Mouse (Mus musculus) CH12.LX (cell line): ENCODE data around the gene Mrps35. TPM values are rescaled to one million over a fixed set of nuclear protein-coding genes. Genes with fewer than 3 reads are reported as not detected.

Source experiments
- DNase-seq: peaks from one replicate; pipeline ENCODE4 v3.0.0-alpha.2; 2013; ENCODE audit errors: extremely low read depth
- H3K27ac ChIP-seq: 2 replicates; pipeline ENCODE4 v1.5.1; 2012; ENCODE audit warnings: low read depth, mild to moderate bottlenecking, control low read depth, moderate library complexity; ENCODE audit not compliant: insufficient read depth
- H3K27me3 ChIP-seq: replicated peaks from 2 replicates; pipeline ENCODE3; 2012; ENCODE audit warnings: inconsistent platforms
- H3K36me3 ChIP-seq, 2 experiments: replicated peaks in 1 of 2; 2 replicates each; pipeline versions ENCODE3 to v1.6.1; 2012; ENCODE audit warnings: inconsistent platforms in 1 of 2, low read length in 1 of 2, mild to moderate bottlenecking in 1 of 2, mixed read lengths in 1 of 2, moderate library complexity in 1 of 2; ENCODE audit not compliant: control insufficient read depth in 1 of 2, insufficient read depth in 1 of 2
- H3K4me1 ChIP-seq, 2 experiments: 2 replicates each; pipeline ENCODE4 v1.6.1; 2012; ENCODE audit warnings: inconsistent platforms in 1 of 2, moderate library complexity in 1 of 2; ENCODE audit not compliant: insufficient read depth in 2 of 2, control insufficient read depth in 1 of 2
- H3K4me2 ChIP-seq: 2 replicates; pipeline ENCODE4 v1.6.1; 2012; ENCODE audit warnings: low read depth, mild to moderate bottlenecking, control low read depth; ENCODE audit not compliant: poor library complexity, insufficient read depth, severe bottlenecking
- H3K4me3 ChIP-seq, 3 experiments: fragments of 150-350 bp in 1 of 3; sonication (generic) in 1 of 3; replicated peaks in 1 of 3; 2 replicates each; pipeline versions ENCODE3 to v1.5.1; 2011 to 2012; ENCODE audit warnings: low read depth in 2 of 3, low read length in 2 of 3, mild to moderate bottlenecking in 2 of 3, moderate library complexity in 2 of 3, control low read depth in 1 of 3, improper control_type of control experiment in 1 of 3, inconsistent platforms in 1 of 3, mixed read lengths in 1 of 3; ENCODE audit not compliant: poor library complexity in 1 of 3
- H3K79me2 ChIP-seq: replicated peaks from 2 replicates; pipeline ENCODE4 v1.6.1; 2012; ENCODE audit warnings: mild to moderate bottlenecking, moderate library complexity; ENCODE audit not compliant: control insufficient read depth, poor library complexity, insufficient read depth, severe bottlenecking; ENCODE audit errors: extremely low read depth
- H3K9ac ChIP-seq: 2 replicates; pipeline ENCODE4 v1.6.1; 2012; ENCODE audit warnings: low read depth, mild to moderate bottlenecking, control low read depth, moderate library complexity; ENCODE audit not compliant: insufficient read depth
- H3K9me3 ChIP-seq: replicated peaks from 2 replicates; pipeline ENCODE3; 2012; ENCODE audit warnings: low read length, inconsistent platforms, mixed read lengths
- CHD1 ChIP-seq: IDR thresholded peaks from 2 replicates; pipeline ENCODE4 v1.6.1; 2012; ENCODE audit warnings: low read depth, low read length, improper control_type of control experiment, inconsistent platforms
- HCFC1 ChIP-seq: IDR thresholded peaks from 2 replicates; pipeline ENCODE4 v1.6.1; 2012; ENCODE audit warnings: low read depth, mild to moderate bottlenecking, inconsistent platforms, low read length, improper control_type of control experiment
- IRF4 ChIP-seq: IDR thresholded peaks from 2 replicates; pipeline ENCODE4 v1.6.1; 2014; ENCODE audit warnings: low read depth, mild to moderate bottlenecking, inconsistent platforms, low read length, improper control_type of control experiment
- JUN ChIP-seq: IDR thresholded peaks from 2 replicates; pipeline ENCODE4 v1.6.1; 2011; ENCODE audit warnings: low read depth, mild to moderate bottlenecking, low read length, improper control_type of control experiment, moderate library complexity; ENCODE audit not compliant: insufficient read depth
- KAT2A ChIP-seq: IDR thresholded peaks from 2 replicates; pipeline ENCODE4 v1.6.1; 2012; ENCODE audit warnings: low read length, improper control_type of control experiment, inconsistent platforms; ENCODE audit not compliant: insufficient replicate concordance
- MAZ ChIP-seq: IDR thresholded peaks from 2 replicates; pipeline ENCODE4 v1.6.1; 2012; ENCODE audit warnings: low read depth, mild to moderate bottlenecking, inconsistent platforms, low read length, improper control_type of control experiment, moderate library complexity
- MXI1 ChIP-seq: IDR thresholded peaks from 2 replicates; pipeline ENCODE4 v1.6.1; 2011; ENCODE audit warnings: mild to moderate bottlenecking, low read depth, low read length, improper control_type of control experiment
- MYC ChIP-seq: IDR thresholded peaks from 2 replicates; pipeline ENCODE4 v1.6.1; 2011; ENCODE audit warnings: low read depth, mild to moderate bottlenecking, improper control_type of control experiment, low read length
- NELFE ChIP-seq: IDR thresholded peaks from 2 replicates; pipeline ENCODE4 v1.6.1; 2011; ENCODE audit warnings: low read depth, low read length, improper control_type of control experiment
- PAX5 ChIP-seq: IDR thresholded peaks from 2 replicates; pipeline ENCODE4 v1.6.1; 2012; ENCODE audit warnings: low read length, inconsistent platforms, mixed read lengths
- POLR2AphosphoS2 ChIP-seq: IDR thresholded peaks from 2 replicates; pipeline ENCODE4 v1.6.1; 2011; ENCODE audit warnings: low read depth, low read length, improper control_type of control experiment
- RAD21 ChIP-seq: IDR thresholded peaks from 2 replicates; pipeline ENCODE4 v1.6.1; 2011; ENCODE audit warnings: low read depth, mild to moderate bottlenecking, low read length, improper control_type of control experiment, moderate library complexity
- RCOR1 ChIP-seq: conservative IDR thresholded peaks from 2 replicates; pipeline ENCODE4 v1.6.1; 2012; ENCODE audit warnings: low read depth, mild to moderate bottlenecking, inconsistent platforms, low read length, improper control_type of control experiment
- SIN3A ChIP-seq: IDR thresholded peaks from 2 replicates; pipeline ENCODE4 v1.6.1; 2012; ENCODE audit warnings: low read length, improper control_type of control experiment, inconsistent platforms
- SMC3 ChIP-seq: IDR thresholded peaks from 2 replicates; pipeline ENCODE4 v1.6.1; 2011; ENCODE audit warnings: low read depth, low read length, improper control_type of control experiment
- TBP ChIP-seq: conservative IDR thresholded peaks from 2 replicates; pipeline ENCODE4 v1.6.1; 2011; ENCODE audit warnings: low read depth, low read length, improper control_type of control experiment
- UBTF ChIP-seq: IDR thresholded peaks from 2 replicates; pipeline ENCODE4 v1.6.1; 2012; ENCODE audit warnings: low read depth, mild to moderate bottlenecking, inconsistent platforms, low read length, improper control_type of control experiment, moderate library complexity
- ZC3H11A ChIP-seq: IDR thresholded peaks from 2 replicates; pipeline ENCODE4 v1.6.1; 2012; ENCODE audit warnings: low read depth, mild to moderate bottlenecking, inconsistent platforms, low read length, improper control_type of control experiment
- ZKSCAN1 ChIP-seq: IDR thresholded peaks from 2 replicates; pipeline ENCODE4 v1.6.1; 2012; ENCODE audit warnings: low read depth, inconsistent platforms, low read length, improper control_type of control experiment, borderline replicate concordance
- ZNF384 ChIP-seq: IDR thresholded peaks from 2 replicates; pipeline ENCODE4 v1.6.1; 2012; ENCODE audit warnings: low read depth, low read length, improper control_type of control experiment, inconsistent platforms
- dilution Hi-C: fragments of 300-500 bp; cut with MboI; formaldehyde crosslinking; loops from 2 replicates; pipeline ENCODE4 v1.14.3; 2020; ENCODE audit warnings: low sequenced_read_pairs; ENCODE audit not compliant: extremely low pct_unique_long_range_greater_than_20kb, extremely low pct_ligation_motif_present
- in situ Hi-C: fragments of 300-500 bp; cut with MboI; formaldehyde crosslinking; loops from 3 replicates; pipeline ENCODE4 v1.14.3; 2019; ENCODE audit warnings: low sequenced_read_pairs, low pct_ligation_motif_present, low pct_unique_long_range_greater_than_20kb, mixed read lengths
- polyA plus RNA-seq: library from polyadenylated mRNA; unstranded; fragments of >175 nt; gene quantifications from 2 replicates; pipeline ENCODE4 v1.2.1, GENCODE M21; 2012; ENCODE audit warnings: low read depth; ENCODE audit not compliant: insufficient read length
- total RNA-seq, 2 experiments: library from RNA; depleted of rRNA; stranded (reverse); fragments of 300-350 nt in 1 of 2; fragments of >200 nt in 1 of 2; gene quantifications; 2 replicates each; pipeline ENCODE4 v1.2.3; 2012 to 2014

Gene Mrps35
- total and polyA plus RNA-seq, 3 experiments = 36.6 to 141 (median 84.2) TPM

DNA sequence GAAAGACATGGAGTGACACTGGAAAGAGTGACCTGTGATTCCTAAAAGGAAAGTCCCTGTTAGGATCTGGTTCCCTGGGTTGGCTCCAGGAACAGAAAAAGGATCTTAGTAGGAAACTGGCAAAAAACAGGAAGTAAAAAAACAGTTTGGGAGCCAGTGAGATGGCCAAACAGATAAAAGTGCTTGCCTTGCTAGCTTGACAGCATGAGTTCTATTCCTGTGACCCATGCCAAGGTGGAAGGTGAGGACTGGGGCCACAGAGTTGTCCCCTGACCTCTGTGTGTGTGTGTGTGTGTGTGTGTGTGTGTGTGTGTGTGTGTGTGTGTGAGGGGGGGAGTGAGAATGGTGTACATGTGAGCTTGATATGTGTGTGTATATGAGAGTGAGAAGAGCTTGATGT is 19.0 kb upstream of the Mrps35 start:
- dilution Hi-C loops = no loop called here
- Histone ChIP-seq H3K9ac (no peak overlapping the region), H3K79me2 (no peaks in the 10 kb centered on the region), H3K4me3 (no peak overlapping the region), H3K36me3 (peaks cover 49 to 78% of the 10 kb centered on the region in 2 experiments)
- TF ChIP-seq IRF4 (no peak), MXI1 (no peak), ZNF384 (no peak), CHD1 (no peak), UBTF (no peak), ZKSCAN1 (no peak), PAX5 (no peak), MYC (no peak), HCFC1 (no peak), RCOR1 (no peak), NELFE (no peak), ZC3H11A (no peak), MAZ (no peak), TBP (no peak)
- TF ChIP-seq, all 38 proteins: peak for 0
- Histone ChIP-seq H3K27ac (no peak overlapping the region), H3K4me2 (no peak overlapping the region), H3K4me1 (peaks cover 0 to 3% of the 10 kb centered on the region in 2 experiments; a peak in 1 of 4 replicates), H3K27me3 (no peaks in the 10 kb centered on the region), H3K9me3 (no peaks in the 10 kb centered on the region)
- in situ Hi-C loops = no loop called here
- no peak for DNase-seq

DNA sequence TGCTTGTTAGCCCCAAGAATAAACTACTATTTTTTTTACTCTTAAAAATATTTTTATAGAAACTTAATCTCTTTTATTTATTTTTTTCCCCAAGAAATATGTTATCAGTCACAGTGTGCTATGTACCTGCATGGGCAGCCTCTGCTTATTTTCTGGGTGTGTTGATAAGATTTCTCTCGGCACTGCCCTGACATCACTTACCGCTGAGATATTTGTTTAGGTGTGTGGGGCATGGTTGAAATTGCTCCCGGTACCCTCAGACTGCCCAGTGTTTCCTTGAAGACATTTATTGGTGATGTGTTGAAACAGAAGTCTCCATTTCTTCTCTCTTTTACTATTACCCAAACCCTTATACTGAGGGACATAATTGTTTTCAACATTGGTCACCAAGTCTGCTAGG is 17.8 kb upstream of the Mrps35 start:
- DNase-seq = no peak
- Histone ChIP-seq H3K4me1 (peaks cover 0 to 3% of the 10 kb centered on the region in 2 experiments; a peak in 1 of 4 replicates), H3K9me3 (no peaks in the 10 kb centered on the region), H3K79me2 (no peaks in the 10 kb centered on the region), H3K4me3 (no peak overlapping the region), H3K27me3 (no peaks in the 10 kb centered on the region), H3K36me3 (peaks cover 48 to 80% of the 10 kb centered on the region in 2 experiments), H3K27ac (no peak overlapping the region), H3K4me2 (no peak overlapping the region), H3K9ac (no peak overlapping the region)
- in situ Hi-C loops = no loop called here
- dilution Hi-C loops = no loop called here
- TF ChIP-seq TBP (no peak), MXI1 (no peak), PAX5 (no peak), POLR2AphosphoS2 (no peak), RAD21 (no peak), SIN3A (no peak), CHD1 (no peak), KAT2A (no peak), HCFC1 (no peak), SMC3 (no peak), ZC3H11A (no peak), JUN (no peak)
